ENCODE assay signal across 10 mouse cellular contexts in genomic region chr14:60912981-60913468, GRCm38 (mm10).
A peak's percentile ranks its signal among the peaks of the same experiment; 100 is the strongest.
DNase-seq lines count a peak whose midpoint lies in the region; ATAC-seq lines count a peak whose summit lies in the region.
"Had no signal": no experiment of that assay in that cellular context is flagged by ENCODE, and none has a peak within 500 bp of the region (broad histone marks: within the 10 kb centered on the region; RNA-seq: fewer than 3 reads in every experiment).

No protein-coding gene starts in this region.

- H3K36me3 ChIP-seq in kidney, embryonic 14.5 days (ENCODE audit: control insufficient read depth, insufficient read depth, low read length), result no peaks in the 10 kb centered on the region
- H3K36me3 ChIP-seq in hindbrain, embryonic 13.5 days, result no peaks in the 10 kb centered on the region

- H3K4me1 ChIP-seq in kidney, embryonic 14.5 days (ENCODE audit: control insufficient read depth, insufficient read depth, low read length), result peaks cover 17% of the 10 kb centered on the region; the same call in 1 of the 2 replicates
- H3K4me1 ChIP-seq in hindbrain, embryonic 13.5 days (replicated peaks), result peaks cover 12% of the 10 kb centered on the region

- no peak for DNase-seq in kidney, adult 8-10 months
- peak; percentile 5 for DNase-seq in 3T3-L1 (ENCODE audit: low read depth, low spot score)
- DNase-seq in embryo, embryonic 11.5 days (ENCODE audit: low read depth, low spot score), result peak; percentile 16
- no peak for DNase-seq in ovary, postnatal 10 days (ENCODE audit: low spot score)
- no peak for DNase-seq in gastrocnemius, adult 8-10 months (ENCODE audit: low spot score in 2 of 2)
- DNase-seq: cerebellum, adult 9-11 months; gastrocnemius, postnatal 25 days had no signal

- H3K4me3 ChIP-seq in kidney, embryonic 14.5 days (ENCODE audit: low read length), result no peak overlapping the region
- H3K4me3 ChIP-seq in hindbrain, embryonic 13.5 days, result no peak overlapping the region

- WGBS in kidney, embryonic 14.5 days, result 11% methylated on average over 8 of the region's 8 CpGs
- WGBS in hindbrain, embryonic 13.5 days, result 11% methylated on average over 8 of the region's 8 CpGs

- no peak overlapping the region for H3K4me2 ChIP-seq in kidney, embryonic 14.5 days (replicated peaks; ENCODE audit: low read depth, low read length)
- H3K4me2 ChIP-seq in hindbrain, embryonic 13.5 days, result no peak overlapping the region

- H3K9ac ChIP-seq in kidney, embryonic 14.5 days (ENCODE audit: low read depth, low read length), result no peak overlapping the region; the same call in 1 of the 2 replicates
- H3K9ac ChIP-seq in hindbrain, embryonic 13.5 days, result no peak overlapping the region

- H3K27me3 ChIP-seq in kidney, embryonic 14.5 days (ENCODE audit: control insufficient read depth, insufficient read depth, low read length), result no peaks in the 10 kb centered on the region
- H3K27me3 ChIP-seq in hindbrain, embryonic 13.5 days, result no peaks in the 10 kb centered on the region

- peak; percentile 65 for ATAC-seq in kidney, embryonic 14.5 days (ENCODE audit: low FRiP score, low TSS enrichment)
- no peak for ATAC-seq in hindbrain, embryonic 13.5 days (ENCODE audit: low FRiP score)
- ATAC-seq: intestine, embryonic 16.5 days had no signal

- H3K9me3 ChIP-seq in kidney, embryonic 14.5 days (ENCODE audit: control insufficient read depth, low read length), result no peaks in the 10 kb centered on the region
- no peaks in the 10 kb centered on the region for H3K9me3 ChIP-seq in hindbrain, embryonic 13.5 days

- peak overlapping the region; percentile 83 for H3K27ac ChIP-seq in kidney, embryonic 14.5 days (ENCODE audit: low read depth, low read length)
- peak overlapping the region; percentile 48; the same call in 1 of the 2 replicates for H3K27ac ChIP-seq in hindbrain, embryonic 13.5 days

Comparison
In these comparisons a context has a peak if more than half of its experiments do, and no peak if none do; other contexts are left out.
1. DNase-seq: peak in 3T3-L1 (single experiment) and embryo, embryonic 11.5 days (single experiment); none in kidney, adult 8-10 months (0 of 2), ovary, postnatal 10 days (single experiment) and gastrocnemius, adult 8-10 months (0 of 2).